Mouse (Mus musculus): Measurements from ENCODE around the gene 0610040J01Rik.

DNA sequence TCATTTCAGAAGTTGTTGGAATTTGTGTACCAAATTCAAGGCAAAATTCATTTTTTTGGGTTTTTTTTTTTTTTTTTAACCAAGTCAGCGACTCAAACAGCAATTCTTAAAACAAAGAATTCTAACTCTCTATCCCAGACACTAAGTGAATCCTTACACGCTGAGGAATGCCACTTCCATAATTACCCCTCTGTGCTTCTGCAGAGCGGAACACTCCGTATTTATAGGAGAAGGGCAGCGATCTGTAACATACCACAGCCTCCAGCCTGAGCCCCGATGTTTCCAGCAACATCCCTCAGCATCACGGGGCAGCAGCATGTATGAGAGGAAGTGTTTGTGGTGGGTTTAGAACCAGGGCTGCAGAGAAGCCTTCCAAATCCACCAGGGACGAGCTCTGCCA, 135.4 kb downstream of the 0610040J01Rik start:
- TF ChIP-seq CTCF (IDR thresholded peaks at IDR 0.05; ENCODE audit: low read depth, low read length), result no peak
- no peak for TF ChIP-seq POLR2A (IDR thresholded peaks at IDR 0.05; ENCODE audit: borderline replicate concordance, low read depth, low read length)

All from bone marrow macrophage, adult 2 months (primary cell).